Mouse (Mus musculus) liver, embryonic 14.5 days (tissue): ENCODE measurements at regions not wholly inside any gene's neighbourhood (a gene's known extent, or its start where the extent isn't known, plus 50 kb on each side); places are given as distances from the start of the nearest gene placed in this dataset.

Experiments
- ATAC-seq: fragments of 200-750 bp; cut with Nextera tagmentation; 2 replicates; pipeline ENCODE4 v1.8.0; 2017; ENCODE audit warnings: moderate number of reproducible peaks, mild to moderate bottlenecking, moderate library complexity; ENCODE audit not compliant: insufficient read depth
- DNase-seq, 3 experiments: peaks; one replicate each; pipeline ENCODE4 v3.0.0-alpha.2; 2012 to 2013; ENCODE audit warnings: low read depth in 3 of 3, low spot score in 3 of 3
- H3K27ac ChIP-seq: fragments of 300-500 bp; sonication (generic); 2 replicates; pipeline ENCODE4 v1.5.1; 2014; ENCODE audit warnings: moderate library complexity, mild to moderate bottlenecking, control low read depth, inconsistent platforms
- H3K27me3 ChIP-seq: fragments of 300-500 bp; sonication (generic); 2 replicates; pipeline ENCODE4 v1.6.1; 2014; ENCODE audit warnings: mild to moderate bottlenecking, low read length, moderate library complexity; ENCODE audit not compliant: control insufficient read depth, insufficient read depth
- H3K36me3 ChIP-seq: fragments of 300-500 bp; sonication (generic); replicated peaks from 2 replicates; pipeline ENCODE4 v1.6.1; 2014; ENCODE audit warnings: low read depth; ENCODE audit not compliant: control insufficient read depth, insufficient read depth
- H3K4me1 ChIP-seq, 2 experiments: fragments of 200-500 bp in 1 of 2; fragments of 300-500 bp in 1 of 2; sonication (generic) in 1 of 2; replicated peaks; 2 replicates each; pipeline ENCODE4 v1.6.1; 2012 to 2014; ENCODE audit warnings: antibody characterized with exemption in 1 of 2, inconsistent platforms in 1 of 2, low read length in 1 of 2; ENCODE audit not compliant: control insufficient read depth in 2 of 2, insufficient read depth in 2 of 2
- H3K4me2 ChIP-seq: fragments of 300-500 bp; sonication (generic); 2 replicates; pipeline ENCODE4 v1.6.1; 2014; ENCODE audit warnings: low read depth, mild to moderate bottlenecking, control low read depth, moderate library complexity
- H3K4me3 ChIP-seq, 2 experiments: fragments of 200-500 bp in 1 of 2; fragments of 300-500 bp in 1 of 2; sonication (generic) in 1 of 2; 2 replicates each; pipeline ENCODE4 v1.5.1; 2012 to 2014; ENCODE audit warnings: low read depth in 2 of 2, low read length in 2 of 2, mild to moderate bottlenecking in 2 of 2, control low read depth in 1 of 2, inconsistent platforms in 1 of 2, moderate library complexity in 1 of 2; ENCODE audit not compliant: insufficient read depth in 1 of 2
- H3K9ac ChIP-seq: fragments of 300-500 bp; sonication (generic); replicated peaks from 2 replicates; pipeline ENCODE4 v1.6.1; 2014; ENCODE audit warnings: mild to moderate bottlenecking, control low read depth, moderate library complexity
- H3K9me3 ChIP-seq: fragments of 300-500 bp; sonication (generic); 2 replicates; pipeline ENCODE4 v1.6.1; 2016; ENCODE audit warnings: low read length, mixed read lengths; ENCODE audit not compliant: control insufficient read depth
- CTCF ChIP-seq: IDR thresholded peaks from 2 replicates; pipeline ENCODE4 v1.5.1; 2016; ENCODE audit warnings: antibody characterized with exemption, low read depth, control low read depth
- EP300 ChIP-seq: IDR thresholded peaks from 2 replicates; pipeline ENCODE4 v1.6.1; 2016; ENCODE audit warnings: antibody characterized with exemption, low read depth
- WGBS: fragments of 180-500 bp; shearing (Covaris S2); extraction: QIAGEN DNeasy Blood & Tissue Kit; methylation state at CpG from one replicate; pipeline ENCODE4 v1.1.7; 2014; ENCODE audit not compliant: insufficient replicate concordance; 5-methylcytosine and 5-hydroxymethylcytosine counted together

- DNase-seq, result no peak
- H3K9ac ChIP-seq, result no peak overlapping the region
- no peaks in the 10 kb centered on the region for H3K36me3 ChIP-seq
- no peaks in the 10 kb centered on the region for H3K27me3 ChIP-seq
- H3K4me1 ChIP-seq, result no peaks in the 10 kb centered on the region; a peak in 2 of 4 replicates
- no peak overlapping the region for H3K4me2 ChIP-seq
- H3K27ac ChIP-seq, result no peak overlapping the region
- no peak for ATAC-seq
- no peaks in the 10 kb centered on the region for H3K9me3 ChIP-seq
- 33% methylated on average over 6 of the region's 6 CpGs for WGBS
- TF ChIP-seq EP300 (no peak), CTCF (no peak)
- H3K4me3 ChIP-seq, result no peak overlapping the region
Measured at GRCm38 (mm10) chr7:83084496-83085082, 217.5 kb downstream of the Mex3b start.

GRCm38 (mm10) chr7:83085547-83086158 lies 218.5 kb downstream of the Mex3b start:
- Histone ChIP-seq H3K36me3 (no peaks in the 10 kb centered on the region), H3K4me1 (no peaks in the 10 kb centered on the region; a peak in 1 of 4 replicates), H3K4me2 (no peak overlapping the region), H3K9me3 (no peaks in the 10 kb centered on the region), H3K4me3 (no peak overlapping the region), H3K9ac (no peak overlapping the region), H3K27ac (no peak overlapping the region), H3K27me3 (no peaks in the 10 kb centered on the region)
- TF ChIP-seq CTCF (no peak), EP300 (no peak)
- WGBS, result 27% methylated on average over 4 of the region's 4 CpGs
- DNase-seq (no peak), ATAC-seq (no peak)

- no peak for DNase-seq
- no peak for TF ChIP-seq EP300
- TF ChIP-seq CTCF, result no peak
- no peak overlapping the region for H3K4me2 ChIP-seq
- 43% methylated on average over 4 of the region's 4 CpGs for WGBS
- H3K36me3 ChIP-seq, result no peaks in the 10 kb centered on the region
- H3K27ac ChIP-seq, result no peak overlapping the region
- no peaks in the 10 kb centered on the region; a peak in 1 of 4 replicates for H3K4me1 ChIP-seq
- no peak overlapping the region for H3K4me3 ChIP-seq
- no peaks in the 10 kb centered on the region for H3K27me3 ChIP-seq
- no peak overlapping the region for H3K9ac ChIP-seq
- H3K9me3 ChIP-seq, result no peaks in the 10 kb centered on the region
- no peak for ATAC-seq
Measured at GRCm38 (mm10) chr7:83087408-83087807, 220.3 kb downstream of the Mex3b start.

- H3K4me1 ChIP-seq, result no peaks in the 10 kb centered on the region; a peak in 1 of 4 replicates
- no peak overlapping the region for H3K4me3 ChIP-seq
- DNase-seq, result no peak
- H3K9ac ChIP-seq, result no peak overlapping the region
- 47% methylated on average over 4 of the region's 4 CpGs for WGBS
- no peak for TF ChIP-seq CTCF
- TF ChIP-seq EP300, result no peak
- no peaks in the 10 kb centered on the region for H3K27me3 ChIP-seq
- no peak overlapping the region for H3K27ac ChIP-seq
- no peaks in the 10 kb centered on the region for H3K36me3 ChIP-seq
- ATAC-seq, result no peak
- no peak overlapping the region for H3K4me2 ChIP-seq
- H3K9me3 ChIP-seq, result no peaks in the 10 kb centered on the region
Measured at GRCm38 (mm10) chr7:83088125-83088524, 221.0 kb downstream of the Mex3b start.

- no peak overlapping the region for H3K4me3 ChIP-seq
- DNase-seq, result no peak
- H3K4me2 ChIP-seq, result no peak overlapping the region
Measured at GRCm38 (mm10) chr7:83089330-83089982, 222.3 kb downstream of the Mex3b start.

More at GRCm38 (mm10) chr7:83089330-83089982, 222.3 kb downstream of the Mex3b start:
- Histone ChIP-seq H3K4me1 (no peaks in the 10 kb centered on the region; a peak in 1 of 4 replicates), H3K27me3 (no peaks in the 10 kb centered on the region), H3K36me3 (no peaks in the 10 kb centered on the region), H3K9me3 (no peaks in the 10 kb centered on the region), H3K9ac (no peak overlapping the region), H3K27ac (no peak overlapping the region)
- WGBS, result 41% methylated on average over 8 of the region's 8 CpGs
- TF ChIP-seq EP300 (no peak), CTCF (no peak)
- no peak for ATAC-seq
